Mouse (Mus musculus) heart, adult 11 months (tissue): ENCODE measurements at regions not wholly inside any gene's neighbourhood (a gene's known extent, or its start where the extent isn't known, plus 50 kb on each side); places are given as distances from the start of the nearest gene placed in this dataset.

Experiments
- DNase-seq: peaks from one replicate; pipeline ENCODE4 v3.0.0; 2022

DNA sequence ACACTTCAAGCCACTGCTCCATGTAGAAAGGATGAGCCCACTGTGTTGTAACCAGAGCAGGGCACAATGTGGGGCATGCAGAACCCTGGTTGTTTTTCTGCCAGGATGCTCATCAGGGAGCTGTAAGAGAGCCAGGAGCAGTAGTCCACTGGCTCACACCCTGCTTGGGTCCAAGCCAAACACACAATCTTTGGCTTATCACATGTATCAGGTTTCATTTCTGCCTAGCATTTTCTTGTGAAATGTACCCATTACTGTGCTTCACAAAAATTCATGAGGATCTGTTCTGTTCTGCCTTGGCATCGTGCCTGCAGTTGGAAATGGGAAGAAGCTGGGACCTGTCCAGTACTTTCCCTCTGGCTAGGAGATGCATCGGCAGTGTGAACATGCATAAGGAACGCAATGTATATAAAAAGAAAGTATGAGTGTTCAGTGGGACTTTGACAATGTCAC is 491.6 kb upstream of the Igfbp3 start:
- DNase-seq: peak; percentile 85

DNA sequence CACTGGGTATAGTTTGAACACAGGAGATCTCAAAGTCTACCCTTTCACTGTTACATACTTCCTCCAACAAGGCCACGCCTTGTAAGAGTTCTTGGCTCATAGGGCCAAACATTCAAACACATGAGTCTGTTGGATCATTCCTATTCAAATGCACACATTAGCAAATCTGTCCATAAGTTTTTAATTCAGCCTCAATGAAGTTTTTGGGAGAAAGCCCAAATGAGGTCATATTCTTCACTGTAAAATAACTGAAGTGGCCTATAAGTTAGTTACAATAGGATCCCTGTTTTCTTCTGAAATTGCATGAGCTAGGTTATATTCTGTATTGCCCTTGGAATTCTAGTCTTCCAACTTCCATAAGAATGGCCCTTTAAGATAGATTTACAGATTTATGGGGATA is 483.9 kb upstream of the Igfbp3 start:
- no peak for DNase-seq

DNA sequence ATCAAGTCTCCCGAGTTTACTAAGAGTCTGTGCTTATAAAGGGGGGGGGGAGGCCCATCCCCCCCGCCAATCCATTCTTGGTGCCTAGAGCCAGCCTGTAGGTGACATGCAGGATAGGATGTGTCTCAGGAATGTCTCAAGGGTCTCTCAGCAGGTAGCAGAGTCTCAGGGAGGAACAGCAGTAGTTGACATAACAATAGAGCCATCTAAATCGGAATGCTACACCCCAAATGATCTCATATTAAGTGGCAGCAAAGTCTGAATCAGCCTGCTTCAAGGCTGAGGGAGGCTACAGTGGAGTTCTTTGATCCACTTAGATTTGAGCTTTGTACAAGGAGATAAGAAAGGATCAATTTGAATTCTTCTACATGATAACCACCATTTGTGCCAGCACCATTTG is 476.0 kb upstream of the Igfbp3 start:
- DNase-seq: peak; percentile 5

DNA sequence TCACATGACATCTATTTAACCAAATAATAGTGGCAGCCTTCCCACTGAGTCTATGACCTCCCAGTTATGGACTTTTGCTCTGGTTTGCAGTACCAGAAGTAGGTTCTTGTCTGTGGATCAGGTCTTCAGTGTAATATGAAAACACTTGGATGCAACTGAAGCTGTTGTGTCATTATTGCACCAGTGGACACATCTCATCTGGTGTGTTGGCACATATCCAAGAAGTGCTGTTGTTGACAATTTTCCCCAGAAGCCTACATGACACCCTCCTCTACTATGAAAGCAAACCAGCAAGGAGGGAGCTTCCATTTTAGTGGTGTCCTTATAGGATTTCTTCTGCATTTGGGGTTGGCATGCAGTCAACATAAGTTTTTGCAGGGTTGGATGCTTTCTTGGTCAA is 459.1 kb upstream of the Igfbp3 start:
- DNase-seq: peak; percentile 86

DNA sequence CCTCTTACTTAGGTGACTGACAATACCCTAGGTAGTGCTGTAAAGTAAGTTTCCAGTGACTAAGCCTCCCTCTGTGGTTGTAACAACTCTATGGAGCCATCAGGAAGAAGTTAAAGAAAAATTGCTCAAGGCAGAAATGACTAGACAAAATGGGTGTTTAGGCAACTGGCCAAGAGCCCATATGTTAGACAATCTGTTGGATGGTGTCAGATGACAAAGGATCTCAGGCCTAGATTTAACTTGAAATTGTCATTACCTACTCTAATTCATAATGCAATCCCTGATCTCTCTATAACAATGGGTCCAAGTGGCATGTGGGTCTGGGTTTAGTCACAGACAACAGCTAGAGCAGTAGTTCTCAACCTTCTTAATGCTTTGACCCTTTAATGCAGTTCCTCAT is 416.9 kb upstream of the Igfbp3 start:
- no peak for DNase-seq

DNA sequence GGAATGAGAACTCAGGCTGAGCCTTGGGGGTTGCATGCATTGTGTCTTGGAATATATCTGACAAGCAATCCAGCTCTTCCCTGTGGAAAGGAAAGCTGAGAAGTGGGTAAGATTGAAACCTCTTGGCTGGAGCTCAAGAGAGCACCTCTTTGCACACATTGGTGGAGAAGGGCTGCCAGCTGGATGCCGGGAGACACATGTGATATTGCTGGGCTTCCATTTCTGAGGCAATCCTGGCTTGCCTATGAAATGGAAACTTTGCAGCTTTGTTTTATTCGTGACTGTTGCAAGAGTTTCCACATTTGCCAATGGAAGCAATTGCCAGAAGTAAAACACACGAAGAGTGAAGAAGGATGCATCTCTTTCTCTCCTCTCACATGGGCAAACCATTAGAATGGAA is 411.5 kb upstream of the Igfbp3 start:
- DNase-seq: peak; percentile 90

DNA sequence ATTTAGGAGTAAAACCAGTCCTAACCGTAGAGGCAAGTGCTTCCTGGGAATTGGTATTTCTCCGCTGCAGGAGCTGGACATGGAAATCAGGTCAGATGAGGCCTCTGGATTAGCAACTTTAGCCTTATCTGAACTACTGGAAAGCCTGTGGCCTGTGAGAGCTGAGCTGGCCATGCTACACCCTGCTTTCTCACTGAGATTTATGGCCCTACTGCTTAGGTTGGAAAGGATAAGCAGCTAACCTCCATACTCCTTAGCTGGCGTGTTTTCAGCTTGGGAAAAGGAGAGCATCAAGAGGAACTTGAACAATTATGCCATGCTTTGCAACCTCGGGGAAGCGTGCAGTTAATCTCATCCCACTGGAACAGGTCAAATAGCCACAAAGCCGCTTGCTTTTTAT is 406.6 kb upstream of the Igfbp3 start:
- no peak for DNase-seq

DNA sequence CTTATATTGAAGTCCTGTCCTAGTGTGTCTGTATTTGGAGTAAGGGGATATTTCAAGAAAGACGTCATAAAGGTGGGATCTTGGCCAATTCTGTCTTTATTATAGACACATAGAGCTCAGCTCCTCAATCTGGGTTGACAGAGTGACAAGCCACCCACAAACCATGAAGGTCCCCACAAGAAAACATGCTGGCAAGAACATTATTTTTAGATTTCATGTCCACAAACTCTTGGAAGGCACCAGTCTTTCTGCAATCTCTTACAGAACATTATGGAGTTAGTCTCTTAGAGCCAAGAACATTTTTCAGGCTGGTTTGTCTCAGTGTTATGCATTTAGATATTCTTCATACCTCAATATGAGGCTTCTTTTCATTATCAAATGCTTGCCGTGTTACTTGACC is 397.0 kb upstream of the Igfbp3 start:
- DNase-seq: no peak

DNA sequence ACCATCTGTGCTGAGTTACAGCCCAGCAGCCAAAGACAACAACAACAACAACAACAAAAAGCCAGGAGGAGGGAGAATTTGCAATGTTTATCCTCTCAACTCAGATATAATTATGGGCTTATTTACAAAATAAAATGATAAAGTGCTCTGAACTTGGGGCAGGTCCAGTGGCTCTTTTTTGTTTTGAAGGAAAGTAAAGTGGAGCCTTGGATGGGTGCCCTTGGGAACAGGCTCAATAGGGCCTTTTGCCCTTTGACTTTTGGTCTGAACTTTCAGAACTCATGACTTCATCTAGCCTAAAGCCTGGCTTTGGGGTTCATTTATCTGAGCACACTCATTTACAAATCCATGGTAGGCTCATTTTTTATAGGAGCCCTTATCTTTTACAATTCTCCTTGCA is 396.2 kb upstream of the Igfbp3 start:
- peak; percentile 81 for DNase-seq

DNA sequence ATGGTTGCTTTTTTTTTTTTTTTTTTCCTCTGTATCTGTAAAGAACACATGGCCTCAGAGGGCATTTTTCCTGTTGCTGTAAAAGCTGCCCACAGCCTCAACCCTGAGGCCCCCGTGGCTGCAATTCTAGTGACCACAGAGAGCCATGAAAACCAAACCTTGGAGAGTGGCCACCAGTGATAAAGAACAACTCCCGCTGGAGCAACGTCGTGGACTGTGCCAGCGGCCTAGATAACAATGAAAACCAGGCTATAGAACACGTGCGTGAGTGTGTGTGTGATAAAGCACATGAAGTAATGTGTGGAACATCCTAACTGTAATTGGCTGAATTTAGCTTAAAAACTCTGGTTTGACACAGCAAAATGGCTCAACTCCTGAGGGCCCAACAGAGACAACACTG is 392.9 kb upstream of the Igfbp3 start:
- DNase-seq: no peak

DNA sequence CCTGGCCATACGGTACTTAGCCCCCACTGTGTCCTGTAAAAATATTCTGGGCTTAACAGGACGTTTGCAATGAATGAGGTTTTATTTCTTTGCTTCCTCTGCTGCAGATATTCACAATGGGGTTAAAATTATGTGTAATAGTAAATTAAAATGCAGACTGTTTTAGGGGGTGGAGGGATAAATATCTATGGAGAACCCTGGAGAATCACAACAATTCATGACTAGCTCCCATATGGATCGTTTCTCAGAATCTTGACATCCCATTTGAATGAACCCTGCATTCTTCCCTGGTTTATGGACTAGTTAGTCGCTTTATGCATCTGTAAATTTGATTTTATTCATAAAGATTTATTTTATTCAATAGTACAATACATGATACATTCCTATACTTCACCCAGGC is 378.3 kb upstream of the Igfbp3 start:
- DNase-seq: no peak

DNA sequence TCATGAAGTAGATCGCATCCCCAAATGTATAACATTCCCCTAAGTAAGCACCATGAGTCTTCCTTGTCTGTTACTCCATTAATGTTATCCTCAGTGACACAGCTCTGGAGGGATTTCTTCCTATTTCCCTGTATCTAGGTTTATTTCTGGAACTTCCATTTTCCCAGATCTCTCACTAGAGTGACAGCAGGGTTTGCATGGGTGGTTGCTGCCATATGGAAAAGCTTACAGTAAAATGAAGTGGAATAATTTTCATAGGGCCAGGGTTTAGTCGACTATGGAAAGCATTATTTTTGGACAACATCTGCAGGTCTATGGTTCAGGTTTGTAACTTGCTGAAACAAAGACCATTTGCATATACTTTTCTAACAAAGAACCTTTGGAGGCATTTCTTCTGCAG is 369.6 kb upstream of the Igfbp3 start:
- peak; percentile 50 for DNase-seq

DNA sequence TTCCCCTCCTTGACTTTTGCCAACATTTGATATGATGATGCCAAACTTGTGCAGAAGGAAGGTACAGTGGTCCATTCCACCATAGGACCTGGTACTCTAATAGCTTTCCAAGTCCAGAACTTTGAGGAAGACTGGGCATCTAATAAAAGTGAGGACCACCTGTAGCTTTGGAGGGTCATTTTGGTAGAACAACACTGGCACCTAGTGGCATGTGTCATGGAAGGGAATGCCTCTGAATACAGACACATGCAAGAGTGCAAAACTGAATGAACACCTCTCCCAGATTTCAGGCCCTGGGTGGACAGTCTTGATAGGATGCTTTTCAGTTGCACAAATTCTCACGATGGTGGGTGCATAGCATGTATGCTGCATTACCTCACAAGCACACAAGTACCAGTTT is 354.8 kb upstream of the Igfbp3 start:
- DNase-seq: peak; percentile 82

DNA sequence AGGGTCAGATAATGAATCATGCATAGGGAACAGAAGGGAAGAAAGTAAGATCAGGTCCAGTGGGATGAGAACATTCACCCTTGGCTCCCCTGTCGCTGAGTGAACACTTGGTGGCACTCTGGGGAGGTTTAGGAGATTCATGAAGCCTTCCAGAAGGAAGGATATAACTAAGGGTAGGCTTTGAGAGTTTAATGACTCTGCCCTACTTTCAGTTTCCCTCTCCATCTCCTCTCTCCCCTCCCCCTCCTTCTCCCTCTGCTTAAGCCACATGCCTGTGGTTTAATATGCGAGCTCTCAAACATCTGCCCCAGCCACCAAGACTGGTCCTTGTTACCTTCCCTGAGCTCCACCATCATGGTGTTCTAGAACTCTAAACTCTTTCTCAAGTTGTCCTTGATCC is 348.3 kb upstream of the Igfbp3 start:
- DNase-seq: peak; percentile 86

DNA sequence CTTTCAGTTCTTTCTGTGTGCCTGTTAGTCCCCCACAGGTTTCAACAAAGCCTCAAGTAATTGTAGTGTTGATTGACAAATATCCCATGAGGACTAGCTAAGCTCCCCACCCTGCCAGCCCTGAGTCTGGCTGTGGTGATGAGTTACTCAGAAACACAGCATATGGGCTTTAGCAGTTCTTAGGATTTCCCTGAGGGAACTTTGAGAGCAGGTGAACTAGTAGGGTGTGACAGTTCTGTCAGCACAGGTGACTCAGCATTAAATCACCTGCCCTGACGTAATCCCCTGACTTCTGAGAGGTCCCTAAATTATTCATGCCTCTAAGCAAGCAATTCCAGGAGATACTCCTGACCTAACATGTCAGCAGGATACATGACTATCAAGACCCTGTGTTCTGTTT is 347.7 kb upstream of the Igfbp3 start:
- DNase-seq: no peak

DNA sequence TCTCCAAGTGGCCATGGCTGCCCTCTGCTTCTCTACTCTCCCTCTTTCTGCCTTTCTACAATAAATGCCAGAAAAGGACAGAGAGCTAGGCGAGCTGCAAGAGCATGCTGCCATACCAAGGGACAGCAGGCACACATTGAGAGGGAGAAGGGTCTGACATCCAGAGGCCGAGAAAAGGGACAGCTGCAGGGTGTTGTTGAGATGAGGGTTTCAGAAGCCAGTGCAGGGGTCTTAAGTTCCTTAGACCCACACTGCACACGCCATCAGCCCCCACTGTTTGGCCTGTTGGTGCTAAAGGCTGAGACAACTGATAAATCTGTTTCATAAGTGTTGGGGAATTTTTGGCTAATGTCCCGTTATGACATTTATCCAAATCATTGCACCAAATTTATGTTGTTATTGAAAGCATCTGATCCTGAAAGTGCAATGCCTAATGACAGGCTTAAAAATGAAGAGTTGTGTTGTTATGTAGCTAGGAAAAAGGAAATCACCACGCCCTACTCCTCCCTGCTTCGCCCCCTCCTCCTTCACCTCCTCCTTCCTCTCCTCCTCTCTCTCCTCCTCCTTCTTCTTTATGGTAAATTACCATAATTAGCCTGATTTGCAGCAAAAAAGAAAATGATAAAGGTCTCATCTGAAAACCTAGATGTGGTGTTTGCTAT is 342.0 kb upstream of the Igfbp3 start:
- peak; percentile 88 for DNase-seq

DNA sequence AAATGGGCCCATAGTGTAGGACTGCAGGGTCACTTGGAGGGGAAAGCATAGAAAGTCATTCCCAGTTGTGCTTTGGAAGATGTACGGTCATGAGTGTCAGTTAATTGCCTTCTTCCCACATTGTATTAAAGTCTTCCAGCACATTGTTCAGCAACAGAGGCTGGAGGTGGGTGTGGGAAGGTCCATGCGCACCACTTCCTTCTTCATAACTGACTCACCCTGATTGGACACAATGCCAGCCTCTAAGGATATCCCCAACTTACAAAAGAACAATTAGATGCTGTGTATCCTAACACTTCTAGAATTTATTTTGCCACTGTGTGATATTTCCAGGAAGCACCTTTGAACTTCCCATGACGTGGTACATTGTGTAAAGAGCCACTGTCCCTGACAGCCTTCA is 338.4 kb upstream of the Igfbp3 start:
- peak; percentile 90 for DNase-seq

DNA sequence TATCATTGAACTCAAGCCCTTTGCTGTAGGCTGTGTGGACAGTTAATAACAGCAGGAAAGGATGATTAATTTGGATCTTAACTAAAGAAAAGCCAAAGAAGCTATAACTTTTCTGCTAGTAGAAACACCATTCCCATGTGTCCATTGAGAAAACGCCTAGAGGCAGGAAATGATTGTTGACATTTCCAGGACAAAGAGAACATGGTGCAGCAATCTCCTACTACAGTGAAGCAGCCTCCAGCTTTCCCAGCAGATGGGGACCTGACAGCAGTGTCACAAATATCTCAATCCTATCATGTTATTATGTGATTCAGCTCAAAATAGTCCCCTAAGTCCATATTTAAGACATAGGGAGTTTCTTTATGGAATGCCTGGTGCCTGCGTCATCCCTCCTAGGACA is 334.1 kb upstream of the Igfbp3 start:
- no peak for DNase-seq

DNA sequence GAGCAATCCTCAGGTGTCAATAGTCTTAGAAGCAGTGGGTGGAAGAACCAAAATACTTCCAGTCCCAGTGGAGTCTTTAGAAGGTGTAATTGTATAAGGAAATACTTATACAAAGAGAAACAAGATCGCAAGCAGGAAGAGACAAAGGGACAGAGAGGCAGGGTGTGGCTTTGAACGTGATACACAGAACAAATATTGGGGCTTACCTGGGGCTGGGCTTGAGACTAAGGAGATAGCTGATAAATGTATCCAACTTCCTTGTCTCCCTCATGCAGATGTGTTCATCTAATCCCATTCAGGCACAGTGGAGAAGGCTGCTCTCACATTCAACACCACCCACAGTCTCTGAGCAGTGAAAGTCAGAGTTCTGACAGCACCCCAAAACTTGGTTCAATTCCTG is 331.9 kb upstream of the Igfbp3 start:
- no peak for DNase-seq

DNA sequence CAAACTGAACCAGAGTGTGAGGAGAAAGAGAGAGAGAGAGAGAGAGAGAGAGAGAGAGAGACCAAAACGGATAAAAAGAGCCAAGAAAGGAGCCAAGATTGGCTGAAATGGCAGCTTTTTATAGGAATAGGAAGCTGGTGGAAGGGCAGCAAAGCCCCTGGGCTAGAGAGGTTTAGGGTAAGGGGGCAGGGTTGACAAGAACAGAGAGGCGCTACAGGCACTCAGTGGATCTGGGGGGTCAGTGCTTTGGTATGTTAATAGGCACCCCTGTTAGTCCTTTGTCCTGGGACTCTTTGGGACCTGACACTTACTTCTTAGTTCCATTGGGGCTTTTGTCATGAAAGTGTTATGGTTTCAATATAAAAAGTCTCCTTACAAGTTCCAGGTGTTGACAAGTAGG is 320.9 kb upstream of the Igfbp3 start:
- DNase-seq: no peak

DNA sequence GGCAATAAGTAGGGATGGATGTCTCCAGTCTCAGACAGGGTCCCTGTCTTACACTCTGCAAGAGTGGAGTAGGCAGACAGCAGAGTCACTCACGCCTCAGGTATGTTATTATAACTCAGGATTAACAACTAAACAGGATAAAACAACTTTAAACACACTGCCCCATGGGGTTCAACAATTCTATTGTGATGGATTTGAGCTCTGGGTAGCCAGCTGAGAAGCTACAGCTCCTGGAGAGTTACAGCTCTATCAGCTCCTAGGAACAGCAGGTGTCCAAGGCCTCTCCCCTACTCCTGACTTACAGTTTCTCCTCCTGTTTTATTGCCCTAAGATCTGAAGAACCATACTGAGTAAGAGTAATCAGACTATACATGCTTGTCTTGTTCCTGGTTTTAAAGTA is 319.6 kb upstream of the Igfbp3 start:
- DNase-seq: no peak

DNA sequence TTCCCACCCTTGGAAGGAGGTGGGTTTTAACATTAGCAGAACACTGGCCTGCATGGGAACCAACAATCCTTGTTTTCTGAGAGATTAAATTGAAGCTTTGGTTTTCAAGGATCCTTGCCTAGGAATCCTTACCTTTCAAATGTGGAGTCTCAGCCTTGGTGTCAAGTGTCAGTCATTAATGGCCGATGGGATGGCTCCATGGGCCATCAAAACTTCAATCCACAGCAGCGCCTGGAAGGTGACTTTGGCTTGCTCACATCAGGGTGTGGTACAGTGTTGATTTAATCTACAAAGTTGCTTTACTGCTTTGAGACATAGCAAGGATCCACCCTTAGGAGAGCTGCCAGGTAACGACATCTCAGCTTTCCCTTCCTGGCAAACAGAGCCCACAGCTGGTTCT is 318.1 kb upstream of the Igfbp3 start:
- DNase-seq: no peak

DNA sequence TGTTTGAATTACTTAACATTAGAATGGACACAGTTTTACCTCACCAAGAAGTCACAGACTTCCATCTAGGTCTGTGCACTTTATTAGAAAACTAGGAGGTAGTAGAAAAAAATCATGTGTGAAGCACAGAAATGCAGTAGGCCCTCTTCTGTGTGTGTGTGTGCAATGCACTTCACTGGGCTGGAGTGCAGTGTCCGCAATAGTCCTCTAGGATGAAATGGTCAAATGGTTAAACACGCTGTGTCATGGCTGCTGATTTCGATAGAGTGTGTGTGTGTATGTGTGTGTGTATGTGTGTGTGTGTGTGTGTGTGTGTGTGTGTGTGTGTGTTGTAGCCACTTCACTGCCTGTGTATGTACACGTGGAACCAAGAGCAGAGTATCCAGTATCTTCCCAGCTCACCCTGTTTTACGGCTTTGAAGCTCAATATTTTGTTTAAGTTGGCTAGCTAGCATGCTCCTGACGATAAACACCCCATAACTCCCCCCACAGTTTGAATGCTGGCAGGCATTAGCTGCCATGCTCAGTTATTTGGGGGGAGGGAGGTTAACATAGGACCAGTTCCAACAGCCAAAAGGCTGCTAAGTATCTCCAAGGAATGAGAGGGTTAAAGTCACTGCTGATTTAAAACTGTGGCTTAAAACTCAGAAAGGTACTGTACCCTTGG is 316.9 kb upstream of the Igfbp3 start:
- DNase-seq: no peak

DNA sequence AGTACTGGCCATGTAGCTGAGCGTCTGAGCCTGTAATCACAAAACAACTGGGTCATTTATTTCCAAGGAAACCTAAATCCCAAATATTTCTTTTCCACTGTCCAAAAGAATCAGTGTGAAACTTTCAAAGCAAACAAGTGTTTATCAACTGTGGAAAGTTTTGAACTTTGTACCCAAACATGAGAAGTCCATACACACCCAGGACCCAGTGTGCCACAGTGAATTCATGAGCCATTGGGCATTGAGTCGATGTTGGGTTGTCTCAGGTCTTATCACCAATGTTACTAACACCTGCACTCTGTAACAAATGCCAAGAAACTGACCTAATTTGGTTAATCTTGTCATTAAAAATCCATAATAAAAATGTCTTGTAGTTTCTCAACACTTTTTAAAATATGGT is 305.8 kb upstream of the Igfbp3 start:
- no peak for DNase-seq

DNA sequence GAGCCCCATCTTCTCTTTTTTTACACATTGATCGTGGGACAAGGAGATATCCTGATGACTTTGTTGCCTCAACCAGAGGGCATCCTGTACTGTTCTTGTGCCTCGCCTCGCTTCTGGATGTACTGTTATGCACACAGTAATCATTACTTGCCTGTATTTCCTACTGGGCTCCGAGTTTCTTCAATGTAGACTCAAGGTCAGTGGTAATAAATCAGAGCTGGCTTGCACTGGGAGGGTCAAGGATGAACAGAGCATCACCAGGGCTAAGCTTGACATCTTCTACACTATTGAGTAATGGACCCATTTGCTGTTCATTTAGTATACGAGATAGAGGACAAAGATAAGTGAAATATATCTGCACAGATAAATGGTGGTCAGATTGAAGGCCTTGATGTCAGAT is 295.1 kb upstream of the Igfbp3 start:
- no peak for DNase-seq
